Mouse (Mus musculus): ENCODE measurements around the gene Atat1.

The Atat1 gene

GRCm38 (mm10) chr17:35918276-35919059, 8.6 kb upstream of the Atat1 start:
- in situ Hi-C loops (cut with MboI, MseI) = no loop called here

- in situ Hi-C loops (cut with MboI, MseI) = no loop called here
Observed at GRCm38 (mm10) chr17:35917463-35918251, 7.8 kb upstream of the Atat1 start.

GRCm38 (mm10) chr17:35917143-35917462, 7.2 kb upstream of the Atat1 start:
- in situ Hi-C loops (cut with MboI, MseI) = no loop called here

- in situ Hi-C loops (cut with MboI, MseI) = no loop called here
Observed at GRCm38 (mm10) chr17:35916297-35917142, 6.6 kb upstream of the Atat1 start, which contains the start of the genes Mrps18b and Ppp1r10. TSS of gene Mrps18b (minus strand) at chr17:35916389. TSS of gene Ppp1r10 (plus strand) at chr17:35916434.

GRCm38 (mm10) chr17:35915538-35916296, 5.8 kb upstream of the Atat1 start:
- in situ Hi-C loops (cut with MboI, MseI) = no loop called here

GRCm38 (mm10) chr17:35914975-35915374, 5.1 kb upstream of the Atat1 start:
- in situ Hi-C loops (cut with MboI, MseI) = no loop called here

- in situ Hi-C loops (cut with MboI, MseI) = loop anchor here (5.0 kb wide), 1 partner anchor 82 kb away; no protein-coding TSS in a partner anchor
Observed at GRCm38 (mm10) chr17:35909186-35909918, 523 bp downstream of the Atat1 start.

GRCm38 (mm10) chr17:35907609-35908008, 2.3 kb downstream of the Atat1 start:
- in situ Hi-C loops (cut with MboI, MseI) = loop anchor here (5.0 kb wide), 1 partner anchor 80 kb away; no protein-coding TSS in a partner anchor

- in situ Hi-C loops (cut with MboI, MseI) = loop anchor here (5.0 kb wide), 1 partner anchor 78 kb away; no protein-coding TSS in a partner anchor
Observed at GRCm38 (mm10) chr17:35905587-35905986, 4.3 kb downstream of the Atat1 start.

GRCm38 (mm10) chr17:35903992-35904355, 5.9 kb downstream of the Atat1 start:
- in situ Hi-C loops (cut with MboI, MseI) = no loop called here

GRCm38 (mm10) chr17:35903343-35903991, 6.4 kb downstream of the Atat1 start:
- in situ Hi-C loops (cut with MboI, MseI) = no loop called here

GRCm38 (mm10) chr17:35900636-35901035, 9.2 kb downstream of the Atat1 start:
- in situ Hi-C loops (cut with MboI, MseI) = no loop called here

GRCm38 (mm10) chr17:35897644-35898573, 12.0 kb downstream of the Atat1 start:
- in situ Hi-C loops (cut with MboI, MseI) = loop anchor here (10.0 kb wide), 1 partner anchor 53 kb away; the partner anchor contains the start of gene Mdc1

- in situ Hi-C loops (cut with MboI, MseI) = loop anchor here (10.0 kb wide), 1 partner anchor 52 kb away; the partner anchor contains the start of gene Mdc1
Observed at GRCm38 (mm10) chr17:35896781-35897643, 12.9 kb downstream of the Atat1 start, which contains the start of gene 2310061I04Rik. TSS of gene 2310061I04Rik (minus strand) at chr17:35897431.

GRCm38 (mm10) chr17:35887725-35888124, 22.1 kb downstream of the Atat1 start:
- in situ Hi-C loops (cut with MboI, MseI) = no loop called here

- in situ Hi-C loops (cut with MboI, MseI) = no loop called here
Observed at GRCm38 (mm10) chr17:35883777-35884176, 26.1 kb downstream of the Atat1 start.

- in situ Hi-C loops (cut with MboI, MseI) = no loop called here
Observed at GRCm38 (mm10) chr17:35882924-35883323, 27.0 kb downstream of the Atat1 start.

All from T-helper 2 cell (primary cell).